Mouse (Mus musculus) midbrain, postnatal 0 days (tissue): ENCODE results near the gene Orm3. TPM values are rescaled to one million over a fixed set of nuclear protein-coding genes. Genes with fewer than 3 reads are reported as not detected.

ENCODE experiments used
- ATAC-seq: fragments of 200-750 bp; cut with Nextera tagmentation; 2 replicates; pipeline ENCODE4 v1.8.0; 2017; ENCODE audit warnings: moderate number of reproducible peaks, mild to moderate bottlenecking, moderate TSS enrichment, moderate library complexity; ENCODE audit not compliant: low FRiP score
- DNase-seq: peaks from one replicate; pipeline ENCODE4 v3.0.0-alpha.2; 2015; ENCODE audit warnings: low spot score
- H3K27ac ChIP-seq: fragments of 300-500 bp; sonication (generic); 2 replicates; pipeline ENCODE4 v1.5.1; 2014; ENCODE audit warnings: low read depth, mild to moderate bottlenecking, low read length, mixed read lengths
- H3K27me3 ChIP-seq: fragments of 300-500 bp; sonication (generic); 2 replicates; pipeline ENCODE4 v1.6.1; 2014; ENCODE audit warnings: low read length, control low read depth, mixed read lengths; ENCODE audit not compliant: insufficient read depth
- H3K36me3 ChIP-seq: fragments of 300-500 bp; sonication (generic); 2 replicates; pipeline ENCODE4 v1.6.1; 2014; ENCODE audit warnings: low read length, control low read depth, mixed read lengths; ENCODE audit not compliant: insufficient read depth
- H3K4me1 ChIP-seq: fragments of 300-500 bp; sonication (generic); 2 replicates; pipeline ENCODE4 v1.6.1; 2014; ENCODE audit warnings: mild to moderate bottlenecking, control low read depth, antibody characterized with exemption, low read length, mixed read lengths; ENCODE audit not compliant: insufficient read depth
- H3K4me2 ChIP-seq: fragments of 300-500 bp; sonication (generic); 2 replicates; pipeline ENCODE4 v1.6.1; 2014; ENCODE audit warnings: low read depth, mild to moderate bottlenecking, low read length, mixed read lengths; ENCODE audit not compliant: poor library complexity, severe bottlenecking
- H3K4me3 ChIP-seq: fragments of 300-500 bp; sonication (generic); 2 replicates; pipeline ENCODE4 v1.5.1; 2014; ENCODE audit warnings: low read depth, mild to moderate bottlenecking, low read length, moderate library complexity
- H3K9ac ChIP-seq: fragments of 300-500 bp; sonication (generic); replicated peaks from 2 replicates; pipeline ENCODE4 v1.6.1; 2014; ENCODE audit warnings: mild to moderate bottlenecking, low read length, moderate library complexity, mixed read lengths; ENCODE audit not compliant: poor library complexity, severe bottlenecking
- H3K9me3 ChIP-seq: fragments of 300-500 bp; sonication (generic); 2 replicates; pipeline ENCODE4 v1.6.1; 2016; ENCODE audit warnings: low read length, control low read depth
- CTCF ChIP-seq: IDR thresholded peaks from 2 replicates; pipeline ENCODE4 v1.5.1; 2016; ENCODE audit warnings: antibody characterized with exemption, mild to moderate bottlenecking
- WGBS: fragments of 180-500 bp; shearing (Covaris S2); extraction: QIAGEN DNeasy Blood & Tissue Kit; methylation state at CpG from one replicate; pipeline ENCODE4 v1.1.7; 2014; 5-methylcytosine and 5-hydroxymethylcytosine counted together
- polyA plus RNA-seq: library from polyadenylated mRNA; unstranded; fragments of >200 nt; fragmentation: Nextera tagmentation; extraction: Ambion mirVana; gene quantifications from 2 replicates; pipeline ENCODE4 v1.2.1, GENCODE M21; 2015
- total RNA-seq: library from RNA; depleted of rRNA; stranded (reverse); fragments of >200 nt; gene quantifications from 2 replicates; pipeline ENCODE4 v1.2.3, GENCODE M21; 2014; rRNA removed

Gene Orm3
- total RNA-seq (not detected in 2 replicates), polyA plus RNA-seq (not detected in 2 replicates)

- H3K9ac ChIP-seq: no peak within 1 kb of the TSS
- WGBS: 81% methylated on average over 4 of the region's 4 CpGs
- H3K9me3 ChIP-seq: no peaks in the 10 kb centered on the region
- no peak within 1 kb of the TSS for H3K4me2 ChIP-seq
- ATAC-seq (no peak), DNase-seq (no peak)
- H3K27me3 ChIP-seq: no peaks in the 10 kb centered on the region
- no peak within 1 kb of the TSS for H3K4me3 ChIP-seq
- H3K4me1 ChIP-seq: no peaks in the 10 kb centered on the region
- TF ChIP-seq CTCF: no peak
- H3K27ac ChIP-seq: no peak within 1 kb of the TSS
- no peaks in the 10 kb centered on the region for H3K36me3 ChIP-seq
These were observed at the start of gene Orm3 for GRCm38 (mm10) chr4:63355877-63356665. Gene Orm3, plus strand, starts transcription at chr4:63356162.

- no peak overlapping the region for H3K27ac ChIP-seq
- H3K36me3 ChIP-seq: no peaks in the 10 kb centered on the region
- TF ChIP-seq CTCF: peak; percentile 85
- no peaks in the 10 kb centered on the region for H3K4me1 ChIP-seq
- H3K27me3 ChIP-seq: no peaks in the 10 kb centered on the region; the same call in 1 of the 2 replicates
- H3K4me3 ChIP-seq: no peak overlapping the region
- ATAC-seq (peak; percentile 47; the same call in 1 of the 2 replicates), DNase-seq (peak; percentile 91)
- no peaks in the 10 kb centered on the region for H3K9me3 ChIP-seq
- WGBS: 33% methylated on average over 21 of the region's 21 CpGs
- no peak overlapping the region for H3K4me2 ChIP-seq
- H3K9ac ChIP-seq: no peak overlapping the region
These were observed 48.5 kb upstream of the Orm3 start for GRCm38 (mm10) chr4:63307175-63308062.

GRCm38 (mm10) chr4:63308316-63308715 is 47.6 kb upstream of the Orm3 start:
- Histone ChIP-seq H3K27me3 (no peaks in the 10 kb centered on the region; the same call in 1 of the 2 replicates), H3K36me3 (no peaks in the 10 kb centered on the region), H3K4me3 (no peak overlapping the region), H3K4me2 (no peak overlapping the region), H3K9me3 (no peaks in the 10 kb centered on the region), H3K27ac (no peak overlapping the region), H3K9ac (no peak overlapping the region), H3K4me1 (no peaks in the 10 kb centered on the region)
- DNase-seq (peak; percentile 14), ATAC-seq (peak; percentile 38; the same call in 1 of the 2 replicates)
- TF ChIP-seq CTCF: no peak
- whole genome bisulfite sequencing: 75% methylated on average over 3 of the region's 3 CpGs

- no peak overlapping the region for H3K27ac ChIP-seq
- H3K9ac ChIP-seq: no peak overlapping the region
- no peaks in the 10 kb centered on the region for H3K9me3 ChIP-seq
- TF ChIP-seq CTCF: no peak
- H3K36me3 ChIP-seq: no peaks in the 10 kb centered on the region
- ATAC-seq: no peak
- H3K4me3 ChIP-seq: no peak overlapping the region
- H3K4me1 ChIP-seq: no peaks in the 10 kb centered on the region
- no peaks in the 10 kb centered on the region; the same call in 1 of the 2 replicates for H3K27me3 ChIP-seq
- WGBS: 71% methylated on average over 10 of the region's 10 CpGs
- H3K4me2 ChIP-seq: no peak overlapping the region
- no peak for DNase-seq
These were observed 45.6 kb upstream of the Orm3 start for GRCm38 (mm10) chr4:63310247-63310855.

GRCm38 (mm10) chr4:63311426-63311825 is 44.5 kb upstream of the Orm3 start:
- no peak for TF ChIP-seq CTCF
- WGBS: 92% methylated on average over 7 of the region's 7 CpGs
- Histone ChIP-seq H3K4me3 (no peak overlapping the region), H3K36me3 (no peaks in the 10 kb centered on the region), H3K4me2 (no peak overlapping the region), H3K9me3 (no peaks in the 10 kb centered on the region), H3K4me1 (no peaks in the 10 kb centered on the region), H3K27ac (no peak overlapping the region), H3K27me3 (no peaks in the 10 kb centered on the region; the same call in 1 of the 2 replicates), H3K9ac (no peak overlapping the region)
- DNase-seq (no peak), ATAC-seq (no peak)
